Mouse (Mus musculus) left cerebral cortex, adult 11 months (tissue): ENCODE data around the gene Klk1b5.
"Not testable (repeated sequence)": the region's sequence is repeated elsewhere in the genome, so short reads cannot be mapped to it uniquely, and the experiment has no call there.

Experiments
- DNase-seq: peaks from one replicate; pipeline ENCODE4 v3.0.0; 2022; ENCODE audit warnings: low spot score

The Klk1b5 gene

GRCm38 (mm10) chr7:44215645-44216044 lies at the start of gene Klk1b5:
Gene Klk1b5 (plus strand): TSS chr7:44215945.
- no peak for DNase-seq

- no peak for DNase-seq
These were observed 36.3 kb upstream of the Klk1b5 start for GRCm38 (mm10) chr7:44179299-44180045.

GRCm38 (mm10) chr7:44186516-44186915 lies 29.2 kb upstream of the Klk1b5 start:
- not testable (repeated sequence) for DNase-seq

GRCm38 (mm10) chr7:44187936-44188335 lies 27.8 kb upstream of the Klk1b5 start, which contains the start of gene Klk1b24:
Gene Klk1b24 (plus strand): TSS chr7:44188236.
- DNase-seq = not testable (repeated sequence)

GRCm38 (mm10) chr7:44193466-44193865 lies 22.3 kb upstream of the Klk1b5 start:
- DNase-seq = not testable (repeated sequence)

- DNase-seq = no peak
These were observed 17.9 kb upstream of the Klk1b5 start, which contains the start of gene Klk1b3 for GRCm38 (mm10) chr7:44197891-44198290. Gene Klk1b3 (plus strand): TSS chr7:44198191.

GRCm38 (mm10) chr7:44207135-44207534 lies 8.6 kb upstream of the Klk1b5 start, which contains the start of gene Klk1b4:
Gene Klk1b4 (plus strand): TSS chr7:44207435.
- not testable (repeated sequence) for DNase-seq

GRCm38 (mm10) chr7:44208307-44208706 lies 7.4 kb upstream of the Klk1b5 start:
- DNase-seq = no peak

- not testable (repeated sequence) for DNase-seq
These were observed 5.9 kb downstream of the Klk1b5 start for GRCm38 (mm10) chr7:44221601-44222000.

GRCm38 (mm10) chr7:44222335-44222734 lies 6.6 kb downstream of the Klk1b5 start:
- DNase-seq = not testable (repeated sequence)

- DNase-seq = no peak
These were observed 9.3 kb downstream of the Klk1b5 start, which contains the start of gene Klk1 for GRCm38 (mm10) chr7:44225076-44225475. Gene Klk1 (plus strand): TSS chr7:44225360.

- DNase-seq = no peak
These were observed 20.2 kb downstream of the Klk1b5 start, which contains the start of gene Gm36864 for GRCm38 (mm10) chr7:44235909-44236308. Gene Gm36864 (plus strand): TSS chr7:44236177.

GRCm38 (mm10) chr7:44239913-44240312 lies 24.2 kb downstream of the Klk1b5 start:
- no peak for DNase-seq

- DNase-seq = no peak
These were observed 25.0 kb downstream of the Klk1b5 start for GRCm38 (mm10) chr7:44240712-44241111.

GRCm38 (mm10) chr7:44241163-44241562 lies 25.4 kb downstream of the Klk1b5 start:
- DNase-seq = no peak

- DNase-seq = no peak
These were observed 28.3 kb downstream of the Klk1b5 start for GRCm38 (mm10) chr7:44244080-44244479.

- peak; percentile 87 for DNase-seq
These were observed 30.6 kb downstream of the Klk1b5 start, which contains the start of the genes 1700028J19Rik and 2410002F23Rik for GRCm38 (mm10) chr7:44246055-44246983. Gene 1700028J19Rik (minus strand): TSS chr7:44246695. Gene 2410002F23Rik (plus strand): TSS chr7:44246722.

- peak; percentile 33 for DNase-seq
These were observed 31.3 kb downstream of the Klk1b5 start for GRCm38 (mm10) chr7:44246984-44247470.

- DNase-seq = no peak
These were observed 32.2 kb downstream of the Klk1b5 start for GRCm38 (mm10) chr7:44247971-44248370.

GRCm38 (mm10) chr7:44249248-44249647 lies 33.5 kb downstream of the Klk1b5 start:
- no peak for DNase-seq

GRCm38 (mm10) chr7:44250732-44251275 lies 35.1 kb downstream of the Klk1b5 start:
- DNase-seq = not testable (repeated sequence)
